Mouse (Mus musculus): ENCODE results near the gene Ubap1l. TPM values are rescaled to one million over a fixed set of nuclear protein-coding genes. Genes with fewer than 3 reads are reported as not detected.

Gene Ubap1l
- total RNA-seq, 2 experiments from 2014 or later: 4.5 to 7.4 TPM

DNA sequence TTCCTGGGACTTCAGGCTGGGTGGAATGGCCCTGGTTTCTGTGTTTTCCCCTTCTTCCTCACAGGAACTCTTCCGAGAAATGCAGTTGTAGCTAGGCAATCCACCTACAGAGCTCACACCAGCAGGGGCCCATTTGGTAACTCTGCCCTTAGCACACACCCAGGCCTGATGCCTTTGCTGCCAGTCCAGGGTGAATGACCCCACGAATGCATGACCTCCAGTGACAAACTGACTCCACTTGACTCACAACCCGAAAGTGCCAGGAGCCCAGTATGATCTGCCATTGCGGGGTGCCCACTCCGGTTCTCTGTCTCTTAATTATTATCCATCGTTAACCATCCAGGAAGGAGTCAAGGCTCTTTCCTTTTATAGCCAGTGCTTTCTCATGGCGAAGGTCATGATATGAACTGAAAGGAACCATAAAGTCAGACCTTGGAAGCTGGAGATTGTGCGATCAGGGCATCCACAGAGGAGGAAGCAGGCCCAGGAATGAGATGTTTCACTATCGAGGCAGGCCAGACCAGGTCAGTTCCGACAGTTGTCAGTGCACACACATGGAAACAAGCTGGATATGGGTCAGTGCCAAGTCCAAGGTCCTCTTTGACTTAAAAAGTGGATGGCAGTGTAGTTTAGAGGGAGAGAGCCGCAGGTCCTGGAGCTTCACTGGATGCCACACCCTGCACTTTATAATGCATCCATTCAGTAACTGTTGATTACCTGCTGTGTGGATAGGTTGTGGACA is 62.1 kb downstream of the Ubap1l start, which contains the start of gene Slc51b:
Gene Slc51b, minus strand, starts transcription at position 196 of the 742 bp plus-strand sequence.
- no peak for DNase-seq (ENCODE audit: extremely low spot score in 1 of 2, low spot score in 2 of 2)
- intact Hi-C loops (cut with DNase I): no loop called here
- TF ChIP-seq CTCF (IDR thresholded peaks at IDR 0.05): no peak
- Histone ChIP-seq H3K27ac (no peak within 1 kb of the TSS), H3K4me3 (no peak within 1 kb of the TSS)

DNA sequence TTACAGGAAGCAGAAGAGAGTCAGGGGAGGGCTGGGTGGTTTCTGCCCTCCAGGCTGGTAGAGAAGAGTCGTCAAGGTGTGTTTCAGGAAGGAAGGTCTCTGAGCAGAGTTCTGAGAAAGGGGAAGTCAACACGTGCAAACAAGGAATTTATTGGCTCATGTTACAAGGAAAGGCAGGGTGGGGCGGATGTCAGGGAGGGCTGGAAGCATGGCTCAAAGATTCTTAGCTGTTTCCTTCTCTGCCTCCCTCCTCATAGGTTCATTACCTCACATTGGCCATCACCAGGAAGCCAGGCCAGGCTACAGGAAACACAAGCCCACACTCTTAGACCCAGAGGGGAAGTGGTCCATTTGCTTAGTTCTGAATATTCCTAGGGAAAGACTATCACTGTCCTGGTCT is 63.6 kb downstream of the Ubap1l start:
- TF ChIP-seq CTCF (IDR thresholded peaks at IDR 0.05): no peak
- intact Hi-C loops (cut with DNase I): no loop called here
- Histone ChIP-seq H3K27ac (no peak overlapping the region), H3K4me3 (no peak overlapping the region)
- no peak for DNase-seq (ENCODE audit: extremely low spot score in 1 of 2, low spot score in 2 of 2)

DNA sequence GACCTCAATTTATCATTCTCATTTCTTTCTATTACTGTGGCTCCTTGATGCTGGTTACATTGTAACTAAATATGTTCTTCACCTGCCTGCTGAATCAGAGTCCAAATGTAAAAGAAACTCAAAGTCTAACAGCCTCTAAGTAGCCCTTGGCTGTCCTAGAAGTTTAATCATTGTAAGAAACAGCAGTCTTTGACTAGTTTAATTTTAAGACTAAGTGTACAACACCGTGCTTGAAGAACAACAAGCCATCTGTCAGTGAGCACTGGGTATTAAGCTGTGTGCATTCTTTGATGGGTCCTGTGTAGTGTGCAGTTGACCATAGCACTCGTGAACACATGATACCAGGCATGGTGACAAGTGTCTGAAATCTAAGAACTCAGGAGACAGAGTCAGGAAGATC is 66.7 kb downstream of the Ubap1l start:
- TF ChIP-seq CTCF (IDR thresholded peaks at IDR 0.05): no peak
- no peak for DNase-seq (ENCODE audit: extremely low spot score in 1 of 2, low spot score in 2 of 2)
- Histone ChIP-seq H3K4me3 (no peak overlapping the region), H3K27ac (no peak overlapping the region)
- intact Hi-C loops (cut with DNase I): no loop called here

DNA sequence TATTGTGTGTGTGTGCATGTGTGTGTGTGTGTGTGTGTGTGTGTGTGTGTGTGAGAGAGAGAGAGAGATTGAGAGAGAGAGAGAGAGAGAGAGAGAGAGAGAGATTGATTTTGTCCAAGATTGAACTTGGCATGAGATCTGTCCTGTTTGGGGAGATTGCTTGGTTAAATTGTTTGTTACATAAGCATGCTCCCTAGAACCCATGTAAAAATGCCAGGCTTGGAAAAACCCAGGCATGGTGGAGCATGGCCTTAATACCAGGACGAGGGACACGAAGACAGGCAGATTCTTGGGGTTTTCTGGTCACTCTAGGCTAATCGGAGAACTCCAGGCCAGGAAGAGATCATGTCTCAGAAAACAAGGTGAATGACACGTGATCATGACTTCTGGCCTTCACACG is 67.2 kb downstream of the Ubap1l start:
- H3K4me3 ChIP-seq: no peak overlapping the region
- TF ChIP-seq CTCF (IDR thresholded peaks at IDR 0.05): no peak
- H3K27ac ChIP-seq: no peak overlapping the region
- intact Hi-C loops (cut with DNase I): no loop called here
- DNase-seq (ENCODE audit: extremely low spot score in 1 of 2, low spot score in 2 of 2): no peak

Other genes starting within 250 kb of the Ubap1l start
- gene Igdcc3, start 219.9 kb upstream of the Ubap1l start, total RNA-seq (2021): 1 to 10 TPM; 2.0 to 2.5 TPM
- 1 to 10 TPM; 3.6 to 4.0 TPM for gene Parp16, start 165.7 kb upstream of the Ubap1l start, total RNA-seq (2021)
- under 1 TPM in 1 of 2 experiments, not detected in 1; 0.21 TPM for gene Cilp, start 95.9 kb upstream of the Ubap1l start, total RNA-seq (2021)
- 10 to 100 TPM; 29.6 to 34.5 TPM for gene Clpx, start 66.8 kb upstream of the Ubap1l start, total RNA-seq (2021)
- gene Pdcd7, start 14.9 kb upstream of the Ubap1l start, total RNA-seq (2021): 10 to 100 TPM; 29.3 to 30.9 TPM
- under 1 TPM; 0.14 to 0.25 TPM for gene Kbtbd13, start 30.6 kb downstream of the Ubap1l start, total RNA-seq (2021)
- 1 to 10 TPM; 2.3 to 3.2 TPM for gene Rasl12, start 37.5 kb downstream of the Ubap1l start, total RNA-seq (2021)
- not detected for gene Slc51b, start 61.9 kb downstream of the Ubap1l start, total RNA-seq (2021)
- gene Mtfmt, start 74.7 kb downstream of the Ubap1l start, total RNA-seq (2021): 10 to 100 TPM; 16.1 to 18.0 TPM
- 10 to 100 TPM; 25.9 to 30.9 TPM for gene Spg21, start 99.9 kb downstream of the Ubap1l start, total RNA-seq (2021)
- 1 to 10 TPM; 2.7 to 3.5 TPM for gene Ankdd1a, start 159.2 kb downstream of the Ubap1l start, total RNA-seq (2021)
- 10 to 100 TPM; 13.3 to 15.1 TPM for gene Plekho2, start 219.0 kb downstream of the Ubap1l start, total RNA-seq (2021)
- under 1 TPM; 0.20 to 0.28 TPM for gene Pif1, start 226.1 kb downstream of the Ubap1l start, total RNA-seq (2021)